Mouse (Mus musculus) ES-E14 (cell line): ENCODE results near the gene Ccm2.

Experiments
- HCFC1 ChIP-seq: IDR thresholded peaks from 2 replicates; pipeline ENCODE4 v1.6.1; 2012; ENCODE audit warnings: low read length, inconsistent platforms, borderline replicate concordance; ENCODE audit not compliant: insufficient read depth
- MAFK ChIP-seq: IDR thresholded peaks from 2 replicates; pipeline ENCODE4 v1.6.1; 2014; ENCODE audit warnings: mild to moderate bottlenecking, low read depth, low read length, inconsistent platforms; ENCODE audit not compliant: insufficient read depth

DNA sequence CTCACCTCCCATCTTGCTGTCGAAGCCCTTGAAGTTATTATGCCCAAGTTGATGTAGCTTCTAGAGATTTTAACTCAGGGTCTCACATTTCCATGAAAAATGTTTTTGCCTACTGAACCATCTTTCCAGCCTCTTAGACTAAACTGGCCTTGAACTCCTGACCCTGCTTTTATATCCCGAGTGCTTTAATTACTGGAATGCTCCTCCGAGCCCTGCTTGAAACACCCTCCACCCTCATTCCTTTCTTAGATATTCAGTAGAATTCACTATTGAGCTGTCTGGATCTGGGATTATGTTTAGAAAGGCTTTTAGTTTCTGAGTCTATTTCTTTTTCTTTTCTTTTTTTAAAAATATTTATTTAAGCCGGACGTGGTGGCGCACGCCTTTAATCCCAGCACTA is 32.7 kb downstream of the Ccm2 start:
- no peak for TF ChIP-seq HCFC1
- TF ChIP-seq MAFK, result no peak
